Mouse (Mus musculus): ENCODE measurements around the gene Cplx2. TPM values are rescaled to one million over a fixed set of nuclear protein-coding genes. Genes with fewer than 3 reads are reported as not detected.

The Cplx2 gene
- 0.61 and 0.70 TPM in 2 replicates for polyA plus RNA-seq (2015; fragmentation: Nextera tagmentation; extraction: Ambion mirVana)

- no peaks in the 10 kb centered on the region for H3K9me3 ChIP-seq (replicated peaks; ENCODE audit: control insufficient read depth, low read length)
- H3K4me2 ChIP-seq (ENCODE audit: low read depth, low read length): peak within 1 kb of the TSS; percentile 35
- WGBS (ENCODE audit: insufficient replicate concordance): 3% methylated on average over 6 of the region's 7 CpGs
- peaks cover 26% of the 10 kb centered on the region for H3K27me3 ChIP-seq (ENCODE audit: control insufficient read depth, insufficient read depth, low read depth, low read length)
- peak within 1 kb of the TSS; percentile 30; the same call in 1 of the 2 replicates for H3K4me3 ChIP-seq (ENCODE audit: low read depth, low read length)
- no peak within 1 kb of the TSS for H3K27ac ChIP-seq (ENCODE audit: low read length)
- no peak for ATAC-seq (ENCODE audit: low read depth)
- no peaks in the 10 kb centered on the region for H3K4me1 ChIP-seq (ENCODE audit: control insufficient read depth, low read depth, low read length)
- H3K36me3 ChIP-seq (ENCODE audit: control insufficient read depth, insufficient read depth): no peaks in the 10 kb centered on the region
- no peak within 1 kb of the TSS for H3K9ac ChIP-seq (ENCODE audit: low read depth, low read length)
Measured at GRCm38 (mm10) chr13:54371049-54371386, at the start of gene Cplx2. TSS of gene Cplx2 (plus strand) at chr13:54371349.

GRCm38 (mm10) chr13:54322396-54323306, 48.5 kb upstream of the Cplx2 start:
- 31% methylated on average over 19 of the region's 19 CpGs for WGBS (ENCODE audit: insufficient replicate concordance)
- no peaks in the 10 kb centered on the region for H3K9me3 ChIP-seq (replicated peaks; ENCODE audit: control insufficient read depth, low read length)
- H3K27ac ChIP-seq (ENCODE audit: low read length): no peak overlapping the region
- no peaks in the 10 kb centered on the region for H3K4me1 ChIP-seq (ENCODE audit: control insufficient read depth, low read depth, low read length)
- H3K4me2 ChIP-seq (ENCODE audit: low read depth, low read length): no peak overlapping the region
- no peak overlapping the region for H3K4me3 ChIP-seq (ENCODE audit: low read depth, low read length)
- no peaks in the 10 kb centered on the region for H3K27me3 ChIP-seq (ENCODE audit: control insufficient read depth, insufficient read depth, low read depth, low read length)
- no peak for ATAC-seq (ENCODE audit: low read depth)
- no peak overlapping the region for H3K9ac ChIP-seq (ENCODE audit: low read depth, low read length)
- no peaks in the 10 kb centered on the region for H3K36me3 ChIP-seq (ENCODE audit: control insufficient read depth, insufficient read depth)

GRCm38 (mm10) chr13:54323307-54324165, 47.6 kb upstream of the Cplx2 start:
- no peaks in the 10 kb centered on the region for H3K9me3 ChIP-seq (replicated peaks; ENCODE audit: control insufficient read depth, low read length)
- 32% methylated on average over 13 of the region's 13 CpGs for WGBS (ENCODE audit: insufficient replicate concordance)
- no peaks in the 10 kb centered on the region for H3K36me3 ChIP-seq (ENCODE audit: control insufficient read depth, insufficient read depth)
- no peak overlapping the region for H3K9ac ChIP-seq (ENCODE audit: low read depth, low read length)
- no peaks in the 10 kb centered on the region for H3K27me3 ChIP-seq (ENCODE audit: control insufficient read depth, insufficient read depth, low read depth, low read length)
- H3K27ac ChIP-seq (ENCODE audit: low read length): no peak overlapping the region
- ATAC-seq (ENCODE audit: low read depth): peak; percentile 45; the same call in 1 of the 2 replicates
- H3K4me3 ChIP-seq (ENCODE audit: low read depth, low read length): no peak overlapping the region
- H3K4me1 ChIP-seq (ENCODE audit: control insufficient read depth, low read depth, low read length): no peaks in the 10 kb centered on the region
- H3K4me2 ChIP-seq (ENCODE audit: low read depth, low read length): no peak overlapping the region

- no peak overlapping the region for H3K27ac ChIP-seq (ENCODE audit: low read length)
Measured at GRCm38 (mm10) chr13:54324178-54324577, 47.0 kb upstream of the Cplx2 start.

GRCm38 (mm10) chr13:54325814-54326213, 45.3 kb upstream of the Cplx2 start:
- WGBS (ENCODE audit: insufficient replicate concordance): 72% methylated on average over 7 of the region's 7 CpGs
- Histone ChIP-seq H3K27ac (ENCODE audit: low read length) (no peak overlapping the region), H3K27me3 (ENCODE audit: control insufficient read depth, insufficient read depth, low read depth, low read length) (no peaks in the 10 kb centered on the region), H3K4me2 (ENCODE audit: low read depth, low read length) (no peak overlapping the region), H3K9ac (ENCODE audit: low read depth, low read length) (no peak overlapping the region), H3K36me3 (ENCODE audit: control insufficient read depth, insufficient read depth) (no peaks in the 10 kb centered on the region), H3K4me1 (ENCODE audit: control insufficient read depth, low read depth, low read length) (no peaks in the 10 kb centered on the region), H3K4me3 (ENCODE audit: low read depth, low read length) (no peak overlapping the region), H3K9me3 (replicated peaks; ENCODE audit: control insufficient read depth, low read length) (no peaks in the 10 kb centered on the region)
- ATAC-seq (ENCODE audit: low read depth): no peak

More at GRCm38 (mm10) chr13:54324178-54324577, 47.0 kb upstream of the Cplx2 start:
- Histone ChIP-seq H3K4me3 (ENCODE audit: low read depth, low read length) (no peak overlapping the region), H3K4me2 (ENCODE audit: low read depth, low read length) (no peak overlapping the region), H3K4me1 (ENCODE audit: control insufficient read depth, low read depth, low read length) (no peaks in the 10 kb centered on the region), H3K9ac (ENCODE audit: low read depth, low read length) (no peak overlapping the region), H3K27me3 (ENCODE audit: control insufficient read depth, insufficient read depth, low read depth, low read length) (no peaks in the 10 kb centered on the region), H3K36me3 (ENCODE audit: control insufficient read depth, insufficient read depth) (no peaks in the 10 kb centered on the region), H3K9me3 (replicated peaks; ENCODE audit: control insufficient read depth, low read length) (no peaks in the 10 kb centered on the region)
- ATAC-seq (ENCODE audit: low read depth): no peak
- 39% methylated on average over 2 of the region's 2 CpGs for WGBS (ENCODE audit: insufficient replicate concordance)

- H3K4me1 ChIP-seq (ENCODE audit: control insufficient read depth, low read depth, low read length): no peaks in the 10 kb centered on the region
- 49% methylated on average over 6 of the region's 6 CpGs for WGBS (ENCODE audit: insufficient replicate concordance)
Measured at GRCm38 (mm10) chr13:54326686-54327447, 44.3 kb upstream of the Cplx2 start.

GRCm38 (mm10) chr13:54328029-54328428, 43.1 kb upstream of the Cplx2 start:
- Histone ChIP-seq H3K36me3 (ENCODE audit: control insufficient read depth, insufficient read depth) (no peaks in the 10 kb centered on the region), H3K27me3 (ENCODE audit: control insufficient read depth, insufficient read depth, low read depth, low read length) (no peaks in the 10 kb centered on the region), H3K4me1 (ENCODE audit: control insufficient read depth, low read depth, low read length) (no peaks in the 10 kb centered on the region), H3K4me2 (ENCODE audit: low read depth, low read length) (no peak overlapping the region), H3K4me3 (ENCODE audit: low read depth, low read length) (no peak overlapping the region), H3K9me3 (replicated peaks; ENCODE audit: control insufficient read depth, low read length) (no peaks in the 10 kb centered on the region), H3K9ac (ENCODE audit: low read depth, low read length) (no peak overlapping the region), H3K27ac (ENCODE audit: low read length) (no peak overlapping the region)
- no peak for ATAC-seq (ENCODE audit: low read depth)
- WGBS (ENCODE audit: insufficient replicate concordance): 88% methylated on average over 1 of the region's 1 CpGs

More at GRCm38 (mm10) chr13:54326686-54327447, 44.3 kb upstream of the Cplx2 start:
- H3K4me3 ChIP-seq (ENCODE audit: low read depth, low read length): no peak overlapping the region
- no peaks in the 10 kb centered on the region for H3K9me3 ChIP-seq (replicated peaks; ENCODE audit: control insufficient read depth, low read length)
- H3K9ac ChIP-seq (ENCODE audit: low read depth, low read length): no peak overlapping the region
- H3K27me3 ChIP-seq (ENCODE audit: control insufficient read depth, insufficient read depth, low read depth, low read length): no peaks in the 10 kb centered on the region
- ATAC-seq (ENCODE audit: low read depth): no peak
- no peak overlapping the region for H3K27ac ChIP-seq (ENCODE audit: low read length)
- no peak overlapping the region for H3K4me2 ChIP-seq (ENCODE audit: low read depth, low read length)
- no peaks in the 10 kb centered on the region for H3K36me3 ChIP-seq (ENCODE audit: control insufficient read depth, insufficient read depth)

- H3K36me3 ChIP-seq (ENCODE audit: control insufficient read depth, insufficient read depth): no peaks in the 10 kb centered on the region
- H3K9ac ChIP-seq (ENCODE audit: low read depth, low read length): no peak overlapping the region
- no peak overlapping the region for H3K27ac ChIP-seq (ENCODE audit: low read length)
- ATAC-seq (ENCODE audit: low read depth): no peak
- 55% methylated on average over 8 of the region's 8 CpGs for WGBS (ENCODE audit: insufficient replicate concordance)
- H3K4me3 ChIP-seq (ENCODE audit: low read depth, low read length): no peak overlapping the region
- H3K27me3 ChIP-seq (ENCODE audit: control insufficient read depth, insufficient read depth, low read depth, low read length): no peaks in the 10 kb centered on the region
- H3K9me3 ChIP-seq (replicated peaks; ENCODE audit: control insufficient read depth, low read length): no peaks in the 10 kb centered on the region
- no peaks in the 10 kb centered on the region for H3K4me1 ChIP-seq (ENCODE audit: control insufficient read depth, low read depth, low read length)
- H3K4me2 ChIP-seq (ENCODE audit: low read depth, low read length): no peak overlapping the region
Measured at GRCm38 (mm10) chr13:54328954-54329490, 42.1 kb upstream of the Cplx2 start.
